Mouse (Mus musculus) olfactory bulb, adult 2 months (tissue): ENCODE measurements around the gene AU021092. TPM values are rescaled to one million over a fixed set of nuclear protein-coding genes. Genes with fewer than 3 reads are reported as not detected.

Experiments
- H3K27ac ChIP-seq: fragments of 200-500 bp; 2 replicates; pipeline ENCODE4 v1.5.1; 2012; ENCODE audit warnings: low read depth, low read length; ENCODE audit not compliant: insufficient read depth
- H3K4me1 ChIP-seq: fragments of 200-500 bp; 2 replicates; pipeline ENCODE4 v1.6.1; 2012; ENCODE audit warnings: low read length; ENCODE audit not compliant: control insufficient read depth, insufficient read depth
- H3K4me3 ChIP-seq: fragments of 200-500 bp; 2 replicates; pipeline ENCODE4 v1.5.1; 2012; ENCODE audit warnings: mild to moderate bottlenecking, low read depth, low read length, moderate library complexity; ENCODE audit not compliant: insufficient read depth
- CTCF ChIP-seq: fragments of 200-500 bp; IDR thresholded peaks from 2 replicates; pipeline ENCODE4 v1.5.1; 2012; ENCODE audit warnings: low read depth, mild to moderate bottlenecking, low read length, moderate library complexity; ENCODE audit not compliant: insufficient read depth
- POLR2A ChIP-seq: fragments of 200-500 bp; IDR thresholded peaks from 2 replicates; pipeline ENCODE4 v1.6.1; 2012; ENCODE audit warnings: mild to moderate bottlenecking, low read depth, low read length, moderate library complexity; ENCODE audit not compliant: insufficient read depth
- WGBS: fragments of 180-500 bp; shearing (Covaris S2); methylation state at CpG from one replicate; pipeline ENCODE4 v1.1.7; 2018; 5-methylcytosine and 5-hydroxymethylcytosine counted together
- polyA plus RNA-seq: library from polyadenylated mRNA; stranded (reverse); fragments of >200 nt; gene quantifications from 2 replicates; pipeline ENCODE4 v1.2.4, GENCODE M21; 2012; ENCODE audit warnings: low replicate concordance; ENCODE audit not compliant: missing spikeins, insufficient read depth, insufficient read length

AU021092 gene
- polyA plus RNA-seq, 1 experiment, result not detected

DNA sequence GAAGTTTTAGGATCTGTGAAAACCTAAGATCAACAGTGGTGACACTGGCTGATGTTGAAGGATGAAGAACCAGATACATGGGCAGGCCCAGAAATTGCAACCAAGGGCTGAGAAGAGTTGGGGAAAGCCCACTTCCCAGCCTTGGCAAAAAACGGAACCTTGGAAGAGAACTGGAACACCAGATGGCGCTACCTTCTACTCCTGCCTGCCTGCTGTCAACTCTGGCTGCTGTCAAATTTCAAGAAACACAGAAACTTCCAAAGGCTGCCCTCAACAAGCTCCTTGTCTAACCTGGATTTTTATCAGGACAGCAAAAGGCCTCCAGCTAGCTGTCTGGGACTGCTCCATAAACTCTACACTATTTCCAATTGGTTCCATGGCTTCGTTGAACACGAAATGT, 19.4 kb downstream of the AU021092 start:
- 19% methylated on average over 4 of the region's 4 CpGs for WGBS
- peak overlapping the region; percentile 72; the same call in 1 of the 2 replicates for H3K4me3 ChIP-seq

GRCm38 (mm10) chr16:5195080-5195479, 27.0 kb downstream of the AU021092 start:
- Histone ChIP-seq H3K4me1 (no peaks in the 10 kb centered on the region), H3K27ac (no peak overlapping the region), H3K4me3 (no peak overlapping the region)
- TF ChIP-seq POLR2A (no peak), CTCF (0 out of 2 replicates have a peak, but pooled peaks have one; percentile 29)
- WGBS, result 25% methylated on average over 6 of the region's 6 CpGs

More for the DNA sequence above, 19.4 kb downstream of the AU021092 start:
- no peaks in the 10 kb centered on the region for H3K4me1 ChIP-seq
- TF ChIP-seq CTCF (peak; percentile 48; the same call in 1 of the 2 replicates), POLR2A (no peak)
- H3K27ac ChIP-seq, result no peak overlapping the region

GRCm38 (mm10) chr16:5186234-5186633, 35.9 kb downstream of the AU021092 start:
- 49% methylated on average over 7 of the region's 7 CpGs for WGBS
- Histone ChIP-seq H3K4me3 (no peak overlapping the region), H3K4me1 (peaks cover 9% of the 10 kb centered on the region; the same call in 1 of the 2 replicates), H3K27ac (no peak overlapping the region)
- TF ChIP-seq CTCF (no peak), POLR2A (no peak)

DNA sequence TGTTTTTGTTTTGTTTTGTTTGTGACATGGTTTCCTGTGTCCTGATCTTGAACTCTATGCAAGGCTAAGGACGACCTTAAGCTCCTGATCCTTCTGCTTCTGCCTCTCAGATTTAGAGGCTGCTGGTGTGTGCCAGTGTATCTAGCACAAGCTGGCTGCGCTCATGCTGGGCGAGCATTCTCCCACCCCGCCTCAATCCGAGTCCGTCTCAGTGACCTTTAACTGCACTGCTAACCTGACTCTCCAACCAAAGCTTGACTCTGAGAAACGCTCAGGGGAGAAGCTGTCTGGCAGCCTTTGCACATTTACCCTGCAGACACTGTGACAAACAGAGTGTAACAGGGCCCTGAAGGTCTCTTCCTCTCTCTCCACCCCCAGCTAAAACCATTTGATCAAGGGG, 36.4 kb downstream of the AU021092 start:
- Histone ChIP-seq H3K27ac (no peak overlapping the region), H3K4me1 (peaks cover 9% of the 10 kb centered on the region; the same call in 1 of the 2 replicates)
- WGBS, result 77% methylated on average over 7 of the region's 7 CpGs

GRCm38 (mm10) chr16:5184956-5185355, 37.1 kb downstream of the AU021092 start:
- no peak overlapping the region for H3K27ac ChIP-seq
- H3K4me1 ChIP-seq, result peaks cover 9% of the 10 kb centered on the region; the same call in 1 of the 2 replicates
- 75% methylated on average over 5 of the region's 5 CpGs for WGBS
- H3K4me3 ChIP-seq, result no peak overlapping the region
- TF ChIP-seq CTCF (no peak), POLR2A (no peak)

More for the DNA sequence above, 36.4 kb downstream of the AU021092 start:
- no peak overlapping the region for H3K4me3 ChIP-seq
- TF ChIP-seq POLR2A (no peak), CTCF (no peak)

- no peak overlapping the region for H3K4me3 ChIP-seq
- no peak for TF ChIP-seq POLR2A
- TF ChIP-seq CTCF, result no peak
- WGBS, result 72% methylated on average over 8 of the region's 8 CpGs
- H3K27ac ChIP-seq, result no peak overlapping the region
- peaks cover 9% of the 10 kb centered on the region; the same call in 1 of the 2 replicates for H3K4me1 ChIP-seq
Observed at GRCm38 (mm10) chr16:5184101-5184500, 38.0 kb downstream of the AU021092 start.

DNA sequence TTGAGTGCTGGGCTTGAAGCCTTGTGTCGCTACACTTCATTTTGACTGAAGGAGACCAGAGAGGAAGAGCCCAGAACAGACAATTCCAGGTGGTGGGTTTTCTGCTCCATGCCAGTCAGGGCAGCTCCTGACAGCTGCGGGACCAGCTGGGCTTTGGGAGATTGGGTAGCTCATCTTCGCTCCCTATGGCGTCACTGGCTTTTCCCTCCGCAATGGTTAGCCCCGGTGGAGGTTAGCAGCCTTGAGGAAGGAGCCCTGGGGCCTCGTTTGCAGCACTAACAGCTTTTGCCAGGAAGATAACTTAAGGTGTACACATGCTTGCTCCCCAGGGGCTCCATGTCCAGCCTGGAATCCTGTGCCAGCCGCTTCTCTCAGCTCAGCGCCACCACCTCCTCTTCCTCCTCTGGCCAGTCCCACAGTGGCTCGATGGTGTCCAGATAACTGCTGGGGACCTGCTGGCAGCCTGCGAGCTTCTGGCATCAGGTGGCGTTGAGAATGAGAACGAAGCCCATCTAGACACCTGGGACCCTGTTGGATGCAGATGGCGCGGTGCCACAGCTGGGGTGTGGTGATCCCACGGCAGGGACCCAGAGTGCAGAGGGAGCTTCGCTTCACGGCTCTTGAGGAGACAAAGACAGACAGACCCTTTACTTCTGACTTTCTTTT, 38.7 kb downstream of the AU021092 start:
- 86% methylated on average over 18 of the region's 18 CpGs for WGBS
- Histone ChIP-seq H3K4me1 (peaks cover 9% of the 10 kb centered on the region; the same call in 1 of the 2 replicates), H3K4me3 (no peak overlapping the region), H3K27ac (no peak overlapping the region)
- TF ChIP-seq CTCF (no peak), POLR2A (no peak)

GRCm38 (mm10) chr16:5172636-5173035, 49.5 kb downstream of the AU021092 start:
- H3K4me3 ChIP-seq, result no peak overlapping the region
- H3K4me1 ChIP-seq, result peaks cover 4% of the 10 kb centered on the region
- TF ChIP-seq POLR2A (no peak), CTCF (no peak)
- 72% methylated on average over 6 of the region's 6 CpGs for WGBS
- no peak overlapping the region for H3K27ac ChIP-seq

DNA sequence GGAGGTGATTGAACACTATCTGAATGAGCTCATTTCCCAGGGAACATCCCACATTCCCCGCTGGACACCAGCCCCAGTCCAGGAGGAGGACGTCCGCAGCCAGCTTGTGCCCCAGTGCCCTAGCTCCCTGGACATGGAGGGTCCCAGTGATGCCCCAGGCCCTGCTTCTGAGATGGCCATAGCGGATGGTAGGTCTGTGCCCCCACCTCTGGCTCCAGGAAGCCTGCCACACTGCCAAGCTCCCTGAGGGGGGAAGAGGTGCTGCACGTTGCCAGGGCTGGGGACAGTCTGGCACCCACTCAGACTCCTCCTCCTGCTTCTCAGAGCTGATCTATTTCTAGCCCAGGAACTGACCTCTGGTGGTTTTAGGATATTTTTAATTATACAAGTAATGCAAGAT, 53.3 kb downstream of the AU021092 start:
- 77% methylated on average over 5 of the region's 5 CpGs for WGBS
- TF ChIP-seq CTCF (no peak), POLR2A (no peak)
- no peak overlapping the region for H3K27ac ChIP-seq
- peaks cover 4% of the 10 kb centered on the region for H3K4me1 ChIP-seq
- no peak overlapping the region for H3K4me3 ChIP-seq
